Mouse (Mus musculus) kidney, postnatal 0 days (tissue): ENCODE measurements around the gene Rnase2a. TPM values are rescaled to one million over a fixed set of nuclear protein-coding genes. Genes with fewer than 3 reads are reported as not detected.
"Not testable (repeated sequence)": the region's sequence is repeated elsewhere in the genome, so short reads cannot be mapped to it uniquely, and the experiment has no call there.

Experiments
- ATAC-seq: fragments of 200-750 bp; cut with Nextera tagmentation; replicated peaks from 2 replicates; pipeline ENCODE4 v1.8.0; 2017; ENCODE audit warnings: low read depth, moderate number of reproducible peaks, moderate TSS enrichment, moderate library complexity; ENCODE audit not compliant: low FRiP score
- DNase-seq: peaks from one replicate; pipeline ENCODE4 v3.0.0-alpha.2; 2016; ENCODE audit warnings: low spot score
- H3K27ac ChIP-seq: fragments of 300-500 bp; sonication (generic); 2 replicates; pipeline ENCODE4 v1.5.1; 2014; ENCODE audit warnings: mild to moderate bottlenecking
- H3K27me3 ChIP-seq: fragments of 300-500 bp; sonication (generic); 2 replicates; pipeline ENCODE4 v1.6.1; 2014; ENCODE audit warnings: low read length, mixed read lengths; ENCODE audit not compliant: insufficient read depth
- H3K36me3 ChIP-seq: fragments of 300-500 bp; sonication (generic); 2 replicates; pipeline ENCODE4 v1.6.1; 2014; ENCODE audit warnings: low read length, mixed read lengths; ENCODE audit not compliant: insufficient read depth
- H3K4me1 ChIP-seq: fragments of 300-500 bp; sonication (generic); replicated peaks from 2 replicates; pipeline ENCODE4 v1.6.1; 2014; ENCODE audit warnings: antibody characterized with exemption, low read length, mixed read lengths; ENCODE audit not compliant: insufficient read depth
- H3K4me2 ChIP-seq: fragments of 300-500 bp; sonication (generic); 2 replicates; pipeline ENCODE4 v1.6.1; 2014; ENCODE audit warnings: mild to moderate bottlenecking, low read length, moderate library complexity, mixed read lengths
- H3K4me3 ChIP-seq: fragments of 300-500 bp; sonication (generic); replicated peaks from 2 replicates; pipeline ENCODE4 v1.5.1; 2014; ENCODE audit warnings: low read depth, low read length
- H3K9ac ChIP-seq: fragments of 300-500 bp; sonication (generic); 2 replicates; pipeline ENCODE4 v1.6.1; 2014; ENCODE audit warnings: low read depth, low read length
- H3K9me3 ChIP-seq: fragments of 300-500 bp; sonication (generic); replicated peaks from 2 replicates; pipeline ENCODE4 v1.6.1; 2016; ENCODE audit warnings: low read length, inconsistent platforms, mixed read lengths
- CTCF ChIP-seq: IDR thresholded peaks from 2 replicates; pipeline ENCODE4 v1.5.1; 2016; ENCODE audit warnings: antibody characterized with exemption, low read depth, mild to moderate bottlenecking, moderate library complexity
- WGBS: fragments of 180-500 bp; shearing (Covaris S2); extraction: QIAGEN DNeasy Blood & Tissue Kit; methylation state at CpG from one replicate; pipeline ENCODE4 v1.1.7; 2014; 5-methylcytosine and 5-hydroxymethylcytosine counted together
- polyA plus RNA-seq: library from polyadenylated mRNA; unstranded; fragments of >200 nt; fragmentation: Nextera tagmentation; extraction: Ambion mirVana; gene quantifications from 2 replicates; pipeline ENCODE4 v1.2.1, GENCODE M21; 2015

The Rnase2a gene
- polyA plus RNA-seq = not detected in 2 replicates

DNA sequence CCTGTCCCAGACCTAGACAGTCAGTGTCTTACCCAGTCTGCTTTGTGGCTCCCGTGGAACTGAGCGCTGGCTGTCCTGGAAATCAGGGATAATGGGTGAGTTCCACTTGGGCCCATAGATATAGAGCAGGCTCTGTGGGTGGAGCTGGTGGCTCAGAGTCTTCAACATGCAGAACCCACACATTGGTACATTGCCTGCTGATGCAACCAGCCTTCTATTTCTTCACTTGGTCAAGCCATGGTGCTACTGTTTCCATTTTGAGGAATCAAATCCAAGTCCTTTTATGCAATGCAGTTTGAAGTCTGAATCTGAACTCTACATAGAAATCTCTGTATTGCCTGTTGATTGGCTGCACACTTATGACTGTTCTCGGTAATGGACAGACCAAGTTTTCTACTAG, at the start of gene Rnase2a:
Gene Rnase2a, minus strand, starts transcription at position 72 of the 400 bp plus-strand sequence.
- H3K27me3 ChIP-seq = no peaks in the 10 kb centered on the region
- H3K9me3 ChIP-seq = no peaks in the 10 kb centered on the region
- no peak for TF ChIP-seq CTCF
- no peak within 1 kb of the TSS for H3K4me2 ChIP-seq
- no peaks in the 10 kb centered on the region for H3K36me3 ChIP-seq
- H3K9ac ChIP-seq = no peak within 1 kb of the TSS
- DNase-seq (no peak), ATAC-seq (no peak)
- WGBS = 97% methylated on average over 3 of the region's 3 CpGs
- no peak within 1 kb of the TSS for H3K4me3 ChIP-seq
- no peak within 1 kb of the TSS for H3K27ac ChIP-seq
- H3K4me1 ChIP-seq = no peaks in the 10 kb centered on the region

DNA sequence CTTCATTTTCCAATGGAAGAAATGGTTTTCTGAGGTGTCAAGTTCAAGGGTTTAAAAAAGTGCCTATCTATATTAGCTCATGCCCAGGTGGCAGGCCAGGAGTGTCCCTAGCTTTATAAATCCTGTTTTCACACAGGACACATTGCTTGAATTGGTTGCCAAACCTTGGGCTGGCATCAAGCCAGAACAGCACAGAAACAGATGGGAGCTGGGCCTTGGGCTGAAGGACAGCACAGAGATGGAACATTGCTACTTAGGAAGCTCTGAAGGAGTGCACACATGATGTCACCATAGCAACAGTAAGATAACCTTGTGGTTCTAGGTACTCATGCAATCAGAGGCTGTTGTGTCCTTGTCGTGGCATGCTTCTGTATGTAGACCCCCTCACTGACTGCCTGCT, 35.6 kb upstream of the Rnase2a start:
- DNase-seq = no peak
- TF ChIP-seq CTCF = no peak
- H3K4me1 ChIP-seq = no peaks in the 10 kb centered on the region
- H3K27me3 ChIP-seq = no peaks in the 10 kb centered on the region
- H3K9ac ChIP-seq = no peak overlapping the region
- H3K9me3 ChIP-seq = no peaks in the 10 kb centered on the region
- H3K4me2 ChIP-seq = no peak overlapping the region
- no peak overlapping the region for H3K27ac ChIP-seq
- no peaks in the 10 kb centered on the region for H3K36me3 ChIP-seq
- WGBS = 69% methylated on average over 1 of the region's 1 CpGs
- no peak for ATAC-seq
- no peak overlapping the region for H3K4me3 ChIP-seq

DNA sequence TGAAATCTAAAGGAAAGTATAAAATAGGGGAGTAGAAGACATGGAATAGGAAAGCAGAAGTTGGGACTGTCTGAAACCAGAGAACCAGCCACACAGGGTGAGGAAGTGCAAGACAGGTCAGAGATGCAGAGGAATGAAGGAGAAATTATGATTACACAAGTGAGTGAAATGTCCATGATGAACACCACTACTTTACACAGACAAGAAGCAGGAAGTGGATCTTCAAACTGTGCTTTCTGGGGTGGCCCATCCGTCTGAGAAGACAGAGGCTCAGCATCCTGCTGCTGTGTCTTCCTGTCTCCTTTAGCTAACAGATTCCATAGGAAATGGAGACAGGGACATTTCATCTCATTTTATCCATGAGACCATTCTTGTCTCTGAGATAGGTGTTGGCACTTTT, 22.6 kb upstream of the Rnase2a start:
- H3K27me3 ChIP-seq, H3K9me3 ChIP-seq, H3K4me3 ChIP-seq, H3K36me3 ChIP-seq, H3K9ac ChIP-seq, H3K4me1 ChIP-seq, H3K4me2 ChIP-seq, ATAC-seq, H3K27ac ChIP-seq, DNase-seq: not testable (repeated sequence)
- WGBS = 20% methylated on average over 1 of the region's 1 CpGs

DNA sequence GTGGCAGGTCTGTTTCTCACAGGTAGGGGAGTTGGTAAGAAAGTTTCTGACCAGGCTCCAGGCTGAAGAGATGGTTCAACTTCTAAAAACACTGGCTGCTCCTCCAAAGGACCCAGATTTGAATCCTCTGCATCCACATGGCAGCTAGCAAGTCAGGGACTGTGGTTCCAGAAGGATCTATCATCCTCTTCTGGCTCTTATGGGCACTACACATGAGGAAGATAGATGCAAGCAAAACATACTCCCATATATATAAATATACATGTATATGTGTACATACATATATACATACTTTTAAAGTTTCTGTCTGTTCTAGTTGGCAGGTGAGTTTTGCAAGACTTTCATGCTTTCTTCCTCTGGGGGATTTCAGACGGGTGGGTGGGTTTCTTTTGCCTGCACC, 12.8 kb upstream of the Rnase2a start:
- Histone ChIP-seq H3K9ac (no peak overlapping the region), H3K4me2 (no peak overlapping the region), H3K4me3 (no peak overlapping the region), H3K27me3 (no peaks in the 10 kb centered on the region), H3K36me3 (no peaks in the 10 kb centered on the region), H3K4me1 (no peaks in the 10 kb centered on the region), H3K27ac (no peak overlapping the region), H3K9me3 (no peaks in the 10 kb centered on the region)
- no peak for DNase-seq
- no peak for TF ChIP-seq CTCF
- ATAC-seq = no peak
- 52% methylated on average over 1 of the region's 1 CpGs for WGBS

DNA sequence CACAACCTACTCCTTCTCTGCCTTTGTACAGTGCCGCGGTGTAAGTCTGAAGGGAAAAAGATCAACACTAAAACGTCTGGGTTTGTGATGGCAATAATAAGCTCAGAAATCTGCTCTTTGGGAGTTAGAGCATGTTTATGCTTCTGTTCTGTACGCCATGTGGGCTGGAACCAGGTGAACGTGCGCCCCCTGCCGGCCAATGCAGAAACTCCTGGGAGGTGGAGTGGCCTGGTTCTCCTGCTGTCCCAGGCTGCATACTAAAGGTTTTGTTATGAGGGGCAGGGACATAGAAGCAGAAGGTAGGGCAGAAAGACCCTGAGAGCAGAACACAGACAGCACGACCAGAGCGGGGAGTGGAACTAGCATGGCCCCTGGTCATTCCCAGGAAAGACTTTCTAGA, 10.2 kb upstream of the Rnase2a start:
- Histone ChIP-seq H3K9me3 (no peaks in the 10 kb centered on the region), H3K9ac (no peak overlapping the region), H3K36me3 (no peaks in the 10 kb centered on the region), H3K27me3 (no peaks in the 10 kb centered on the region), H3K4me1 (no peaks in the 10 kb centered on the region), H3K4me2 (peak overlapping the region; percentile 36; the same call in 1 of the 2 replicates), H3K4me3 (no peak overlapping the region), H3K27ac (no peak overlapping the region)
- DNase-seq (peak; percentile 89), ATAC-seq (peak; percentile 87; the same call in 1 of the 2 replicates)
- peak; percentile 95 for TF ChIP-seq CTCF
- 6% methylated on average over 9 of the region's 9 CpGs for WGBS

DNA sequence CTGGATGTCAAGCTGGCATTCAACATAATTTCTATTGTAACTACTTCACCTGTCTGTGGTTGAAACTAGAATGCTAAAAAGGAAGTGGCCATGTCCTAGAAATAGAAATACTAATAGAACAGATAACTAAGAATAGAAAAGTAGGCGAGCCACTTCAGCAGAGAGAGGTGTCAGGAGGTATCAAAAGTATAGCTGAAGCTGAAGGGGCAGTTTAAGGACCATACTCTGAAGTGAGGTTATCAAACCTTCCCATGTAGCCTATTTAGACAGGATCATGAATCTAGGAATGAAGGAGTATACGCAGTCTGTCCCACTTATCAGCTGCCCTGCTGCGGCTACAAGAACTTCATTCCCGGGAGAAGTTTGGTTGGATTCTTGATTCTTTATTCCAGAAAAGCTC, 9.8 kb upstream of the Rnase2a start:
- Histone ChIP-seq H3K4me3 (no peak overlapping the region), H3K9ac (no peak overlapping the region), H3K4me1 (no peaks in the 10 kb centered on the region), H3K27me3 (no peaks in the 10 kb centered on the region), H3K9me3 (no peaks in the 10 kb centered on the region), H3K4me2 (0 out of 2 replicates have a peak overlapping the region, but pooled peaks have one; percentile 36), H3K27ac (no peak overlapping the region), H3K36me3 (no peaks in the 10 kb centered on the region)
- DNase-seq = no peak
- no peak for ATAC-seq
- TF ChIP-seq CTCF = no peak
- WGBS = 50% methylated on average over 4 of the region's 4 CpGs

DNA sequence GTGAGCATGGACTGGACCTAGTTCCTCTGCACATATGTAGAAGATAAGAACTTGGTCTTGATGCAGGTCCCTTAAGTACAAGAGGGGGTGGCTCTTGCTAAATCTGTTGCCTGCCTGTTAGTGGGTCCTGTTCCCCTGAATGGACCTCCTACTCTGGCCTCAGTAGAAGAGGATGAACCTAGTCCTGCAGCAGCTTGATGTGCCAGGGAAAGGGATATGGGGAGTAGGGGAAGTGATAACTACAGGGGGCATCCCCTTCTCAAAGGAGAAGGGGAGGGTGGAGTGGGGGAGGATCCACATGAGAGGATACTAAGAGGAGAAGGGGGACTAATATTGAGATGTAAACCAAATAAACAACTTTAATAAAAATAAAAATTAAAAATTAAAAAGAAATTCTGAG, 6.5 kb upstream of the Rnase2a start:
- ATAC-seq (no peak), DNase-seq (no peak)
- no peak overlapping the region for H3K4me3 ChIP-seq
- TF ChIP-seq CTCF = no peak
- H3K9me3 ChIP-seq = no peaks in the 10 kb centered on the region
- H3K9ac ChIP-seq = no peak overlapping the region
- no peak overlapping the region for H3K27ac ChIP-seq
- no peaks in the 10 kb centered on the region for H3K4me1 ChIP-seq
- no peak overlapping the region for H3K4me2 ChIP-seq
- H3K27me3 ChIP-seq = no peaks in the 10 kb centered on the region
- no peaks in the 10 kb centered on the region for H3K36me3 ChIP-seq
